Mouse (Mus musculus) spleen, adult 2 months (tissue): ENCODE data around the gene Mbd4.

Experiments used
- CTCF ChIP-seq: fragments of 200-500 bp; IDR thresholded peaks from 2 replicates; pipeline ENCODE4 v1.5.1; 2011; ENCODE audit warnings: mild to moderate bottlenecking, inconsistent platforms; ENCODE audit not compliant: insufficient read depth, insufficient read length, insufficient replicate concordance; ENCODE audit errors: extremely low read depth
- POLR2A ChIP-seq: fragments of 200-500 bp; IDR thresholded peaks from 2 replicates; pipeline ENCODE4 v1.6.1; 2011; ENCODE audit warnings: low read depth, low read length, inconsistent platforms

DNA sequence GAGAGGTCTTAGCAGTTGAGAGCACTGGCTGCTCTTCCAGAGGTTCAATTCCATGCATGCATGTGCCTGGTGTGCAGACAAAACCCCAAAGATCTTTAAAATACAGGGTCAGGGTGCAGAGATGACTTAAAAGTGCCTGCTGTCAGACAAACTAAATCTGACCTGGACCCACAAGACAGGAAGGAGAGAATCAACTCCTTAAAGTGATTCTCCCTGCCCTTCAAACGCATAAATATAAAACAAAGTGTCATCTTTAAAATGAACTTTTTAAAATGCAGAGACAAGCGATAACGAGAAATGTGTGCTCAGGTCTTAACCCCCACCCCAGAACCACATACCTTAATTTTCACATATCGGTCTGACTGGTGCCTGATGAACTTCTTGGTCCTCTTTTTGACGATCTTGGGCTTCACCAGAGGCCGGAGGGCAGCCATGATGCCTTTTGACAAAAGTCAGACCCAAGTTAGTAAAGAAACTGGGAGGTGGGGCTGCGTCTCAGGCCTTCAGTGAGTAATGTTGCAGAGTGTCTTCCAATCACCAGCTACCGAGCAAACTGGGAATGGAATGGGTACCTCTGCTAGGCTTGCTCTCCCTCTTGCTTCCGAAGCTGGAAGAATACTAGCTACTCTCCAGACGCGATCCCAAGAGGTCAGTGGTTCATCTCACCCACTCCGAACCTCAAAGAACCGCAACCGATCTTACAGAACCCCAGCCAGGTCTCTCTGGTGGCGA, 45.5 kb downstream of the Mbd4 start:
- TF ChIP-seq CTCF (no peak), POLR2A (no peak)
